Mouse (Mus musculus) heart, postnatal 0 days (tissue): ENCODE data around the gene Cfap77. TPM values are rescaled to one million over a fixed set of nuclear protein-coding genes. Genes with fewer than 3 reads are reported as not detected.

Source experiments
- ATAC-seq: fragments of 200-750 bp; cut with Nextera tagmentation; 2 replicates; pipeline ENCODE4 v1.8.0; 2017; ENCODE audit warnings: low read depth, moderate number of reproducible peaks, moderate library complexity; ENCODE audit not compliant: insufficient read depth
- DNase-seq: peaks from one replicate; pipeline ENCODE4 v3.0.0-alpha.2; 2016; ENCODE audit warnings: low spot score
- H3K27ac ChIP-seq: fragments of 300-500 bp; sonication (generic); 2 replicates; pipeline ENCODE4 v1.5.1; 2014; ENCODE audit warnings: low read depth, mild to moderate bottlenecking
- H3K27me3 ChIP-seq: fragments of 300-500 bp; sonication (generic); 2 replicates; pipeline ENCODE4 v1.6.1; 2014; ENCODE audit warnings: low read length, mixed read lengths; ENCODE audit not compliant: control insufficient read depth, insufficient read depth
- H3K36me3 ChIP-seq: fragments of 300-500 bp; sonication (generic); replicated peaks from 2 replicates; pipeline ENCODE4 v1.6.1; 2014; ENCODE audit warnings: low read length, mixed read lengths; ENCODE audit not compliant: control insufficient read depth, insufficient read depth
- H3K4me1 ChIP-seq: fragments of 300-500 bp; sonication (generic); 2 replicates; pipeline ENCODE4 v1.6.1; 2014; ENCODE audit warnings: antibody characterized with exemption; ENCODE audit not compliant: control insufficient read depth, insufficient read depth
- H3K4me2 ChIP-seq: fragments of 300-500 bp; sonication (generic); 2 replicates; pipeline ENCODE4 v1.6.1; 2014; ENCODE audit warnings: low read depth, mild to moderate bottlenecking, low read length, moderate library complexity
- H3K4me3 ChIP-seq: fragments of 300-500 bp; sonication (generic); 2 replicates; pipeline ENCODE4 v1.5.1; 2014; ENCODE audit warnings: low read depth, low read length
- H3K9ac ChIP-seq: fragments of 300-500 bp; sonication (generic); replicated peaks from 2 replicates; pipeline ENCODE4 v1.6.1; 2014; ENCODE audit warnings: low read depth, low read length, mixed read lengths
- H3K9me3 ChIP-seq: fragments of 300-500 bp; sonication (generic); replicated peaks from 2 replicates; pipeline ENCODE4 v1.6.1; 2016; ENCODE audit warnings: low read length; ENCODE audit not compliant: control insufficient read depth
- CTCF ChIP-seq: IDR thresholded peaks from 2 replicates; pipeline ENCODE4 v1.5.1; 2016; ENCODE audit warnings: antibody characterized with exemption, control low read depth, low read depth
- EP300 ChIP-seq: IDR thresholded peaks from 2 replicates; pipeline ENCODE4 v1.6.1; 2016; ENCODE audit warnings: antibody characterized with exemption, low read depth
- WGBS: fragments of 180-500 bp; shearing (Covaris S2); extraction: QIAGEN DNeasy Blood & Tissue Kit; methylation state at CpG from one replicate; pipeline ENCODE4 v1.1.7; 2014; 5-methylcytosine and 5-hydroxymethylcytosine counted together
- polyA plus RNA-seq: library from polyadenylated mRNA; unstranded; fragments of >200 nt; fragmentation: Nextera tagmentation; extraction: Ambion mirVana; gene quantifications from 2 replicates; pipeline ENCODE4 v1.2.1, GENCODE M21; 2015
- total RNA-seq: library from RNA; depleted of rRNA; stranded (reverse); fragments of >200 nt; gene quantifications from 2 replicates; pipeline ENCODE4 v1.2.3, GENCODE M21; 2014; ENCODE audit warnings: low replicate concordance

Cfap77 gene
- total and polyA plus RNA-seq, 2 experiments from 2014 or later: 0.11 TPM; not detected in 1

DNA sequence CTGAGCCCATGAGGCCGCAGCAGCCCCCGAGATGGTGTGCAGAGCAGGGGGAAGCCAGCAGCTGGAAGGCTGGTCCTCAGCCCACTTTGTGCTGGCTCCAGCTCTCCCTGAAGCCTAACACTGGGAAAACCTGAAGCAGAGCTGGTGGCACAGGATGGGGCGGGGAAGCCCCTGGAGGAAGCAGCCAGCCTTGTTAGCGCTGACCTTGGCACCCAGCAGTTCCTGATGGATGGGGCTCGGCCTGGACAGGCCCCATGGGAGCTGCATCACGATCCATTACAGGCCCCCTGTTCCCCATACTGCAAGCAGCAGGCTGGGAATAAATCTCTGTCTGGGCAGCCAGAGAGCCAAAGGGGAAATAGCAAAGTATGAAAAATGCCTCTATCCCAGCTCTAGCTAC, 80.3 kb downstream of the Cfap77 start:
- ATAC-seq (no peak), DNase-seq (no peak)
- no peak overlapping the region for H3K4me3 ChIP-seq
- no peak overlapping the region for H3K4me2 ChIP-seq
- no peak overlapping the region for H3K9ac ChIP-seq
- TF ChIP-seq EP300: no peak
- TF ChIP-seq CTCF: no peak
- H3K4me1 ChIP-seq: no peaks in the 10 kb centered on the region
- H3K9me3 ChIP-seq: no peaks in the 10 kb centered on the region
- peaks cover 36% of the 10 kb centered on the region for H3K27me3 ChIP-seq
- no peak overlapping the region for H3K27ac ChIP-seq
- 18% methylated on average over 6 of the region's 6 CpGs for WGBS
- H3K36me3 ChIP-seq: no peaks in the 10 kb centered on the region

DNA sequence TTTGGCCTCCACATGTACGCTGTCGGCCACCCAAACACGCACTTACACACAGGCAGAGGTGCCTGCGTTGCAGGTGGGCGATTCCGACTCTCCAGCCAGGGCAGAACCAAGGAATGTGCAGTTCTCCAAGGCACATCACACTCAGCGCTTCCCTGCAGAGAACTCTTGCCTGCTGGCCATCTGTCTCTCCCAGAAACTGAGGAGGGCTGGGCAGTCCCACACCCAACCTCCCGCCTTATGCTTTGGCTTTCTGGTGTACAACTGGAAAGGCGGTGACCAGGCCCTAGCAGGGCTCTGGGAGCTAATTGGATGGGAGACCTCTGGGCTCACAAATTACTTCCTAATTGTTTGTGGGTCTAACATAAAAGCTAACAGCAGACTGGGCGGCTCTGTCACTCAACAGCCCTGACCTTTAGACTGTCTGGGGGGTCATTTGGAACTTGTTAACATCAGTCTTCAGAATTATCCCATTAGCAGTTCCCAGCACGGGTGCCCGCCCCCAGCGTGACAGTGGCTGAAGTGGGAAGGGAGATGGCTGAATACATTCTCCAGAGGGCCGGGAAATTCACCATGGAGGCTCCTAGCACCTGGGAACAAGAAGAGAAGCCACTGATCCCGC, 80.9 kb downstream of the Cfap77 start:
- Histone ChIP-seq H3K27ac (no peak overlapping the region), H3K4me3 (no peak overlapping the region), H3K27me3 (peaks cover 36% of the 10 kb centered on the region), H3K9ac (no peak overlapping the region), H3K4me2 (no peak overlapping the region), H3K9me3 (no peaks in the 10 kb centered on the region), H3K4me1 (no peaks in the 10 kb centered on the region), H3K36me3 (no peaks in the 10 kb centered on the region)
- ATAC-seq (no peak), DNase-seq (no peak)
- TF ChIP-seq CTCF (no peak), EP300 (no peak)
- WGBS: 46% methylated on average over 15 of the region's 15 CpGs

DNA sequence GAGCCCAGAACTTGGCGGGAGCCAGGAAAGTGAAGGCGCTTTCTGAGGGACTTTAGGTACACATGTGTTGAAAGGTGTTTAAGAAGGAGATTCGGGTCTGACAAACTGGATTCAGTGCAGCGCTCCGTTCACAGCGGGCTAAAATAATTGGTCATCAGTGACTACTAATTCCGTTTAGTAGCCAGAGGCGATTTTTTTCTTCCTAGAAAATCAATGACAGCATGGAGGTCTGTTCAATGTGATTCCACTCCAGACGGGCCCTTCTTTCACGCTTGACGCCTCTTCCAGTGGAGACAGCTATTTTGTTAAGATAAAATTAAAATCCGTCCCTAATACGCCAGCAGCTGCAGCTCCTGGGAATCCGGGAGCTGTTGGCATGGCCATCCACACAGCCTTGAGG, 84.4 kb downstream of the Cfap77 start:
- Histone ChIP-seq H3K9me3 (no peaks in the 10 kb centered on the region), H3K36me3 (no peaks in the 10 kb centered on the region), H3K4me2 (no peak overlapping the region), H3K9ac (no peak overlapping the region), H3K27ac (no peak overlapping the region), H3K4me3 (no peak overlapping the region), H3K4me1 (no peaks in the 10 kb centered on the region), H3K27me3 (peaks cover 25% of the 10 kb centered on the region)
- DNase-seq (no peak), ATAC-seq (no peak)
- WGBS: 72% methylated on average over 14 of the region's 14 CpGs
- TF ChIP-seq EP300 (no peak), CTCF (no peak)

DNA sequence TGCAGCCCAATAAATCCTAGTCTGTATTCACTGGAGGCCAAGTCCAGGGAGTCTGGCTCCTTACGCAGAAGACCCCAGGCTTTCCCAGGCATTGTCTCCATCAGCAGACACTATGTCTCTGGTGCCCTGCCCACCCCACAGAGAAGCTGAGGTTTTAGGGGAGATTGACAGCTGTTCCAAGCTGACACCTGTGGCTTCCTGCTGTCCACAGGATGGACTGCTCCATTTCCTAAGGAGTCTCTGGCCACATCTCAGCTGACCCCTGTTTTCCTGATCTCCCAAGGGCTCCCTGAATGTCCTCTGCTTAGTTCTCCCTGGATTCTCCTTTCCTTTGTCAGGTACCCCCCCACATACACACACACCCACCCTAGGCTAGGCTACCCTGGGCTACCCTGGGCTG, 86.6 kb downstream of the Cfap77 start:
- 83% methylated on average over 1 of the region's 1 CpGs for WGBS
- no peaks in the 10 kb centered on the region for H3K4me1 ChIP-seq
- no peak overlapping the region for H3K4me3 ChIP-seq
- no peaks in the 10 kb centered on the region for H3K9me3 ChIP-seq
- TF ChIP-seq EP300 (no peak), CTCF (no peak)
- H3K4me2 ChIP-seq: no peak overlapping the region
- H3K36me3 ChIP-seq: no peaks in the 10 kb centered on the region
- H3K27ac ChIP-seq: no peak overlapping the region
- ATAC-seq (no peak), DNase-seq (no peak)
- no peak overlapping the region for H3K9ac ChIP-seq
- H3K27me3 ChIP-seq: 0 out of 2 replicates have a peak, but pooled peaks cover 4% of the 10 kb centered on the region

DNA sequence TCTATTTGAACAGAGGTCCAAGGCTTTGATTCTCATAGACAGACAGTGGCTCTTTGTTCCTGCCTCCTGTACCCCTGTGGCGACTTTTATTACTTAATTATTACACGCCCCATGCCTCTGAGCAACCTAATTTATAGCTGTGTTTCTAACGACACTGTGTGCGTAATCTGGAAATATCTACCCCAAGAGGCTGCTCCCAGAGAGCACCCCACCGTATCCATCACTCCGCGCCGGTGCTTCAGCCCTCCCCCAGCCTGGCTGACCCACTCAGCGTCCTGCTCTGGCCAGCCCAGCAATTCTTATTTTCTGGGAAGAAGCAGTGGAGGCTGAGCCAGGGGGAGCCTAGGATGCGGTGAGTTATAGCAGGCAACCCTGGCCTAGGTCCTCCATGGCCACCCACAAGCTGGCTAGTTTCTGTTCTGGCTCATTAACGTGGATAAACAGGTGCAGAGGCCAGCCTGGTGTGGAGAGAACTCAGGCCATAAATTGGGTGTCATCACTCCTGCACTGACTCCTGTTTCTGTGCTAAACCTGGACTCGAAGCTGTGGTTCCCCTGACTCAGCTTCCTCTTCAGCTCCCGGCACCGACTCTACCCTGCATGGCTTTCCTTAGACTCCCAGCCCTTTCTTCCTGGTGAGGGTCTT, 88.6 kb downstream of the Cfap77 start:
- no peaks in the 10 kb centered on the region for H3K36me3 ChIP-seq
- TF ChIP-seq EP300 (no peak), CTCF (no peak)
- no peak overlapping the region for H3K4me2 ChIP-seq
- no peak overlapping the region for H3K9ac ChIP-seq
- ATAC-seq (no peak), DNase-seq (no peak)
- no peak overlapping the region for H3K4me3 ChIP-seq
- H3K27ac ChIP-seq: no peak overlapping the region
- no peaks in the 10 kb centered on the region for H3K4me1 ChIP-seq
- no peaks in the 10 kb centered on the region for H3K27me3 ChIP-seq
- no peaks in the 10 kb centered on the region for H3K9me3 ChIP-seq
- WGBS: 60% methylated on average over 14 of the region's 14 CpGs

DNA sequence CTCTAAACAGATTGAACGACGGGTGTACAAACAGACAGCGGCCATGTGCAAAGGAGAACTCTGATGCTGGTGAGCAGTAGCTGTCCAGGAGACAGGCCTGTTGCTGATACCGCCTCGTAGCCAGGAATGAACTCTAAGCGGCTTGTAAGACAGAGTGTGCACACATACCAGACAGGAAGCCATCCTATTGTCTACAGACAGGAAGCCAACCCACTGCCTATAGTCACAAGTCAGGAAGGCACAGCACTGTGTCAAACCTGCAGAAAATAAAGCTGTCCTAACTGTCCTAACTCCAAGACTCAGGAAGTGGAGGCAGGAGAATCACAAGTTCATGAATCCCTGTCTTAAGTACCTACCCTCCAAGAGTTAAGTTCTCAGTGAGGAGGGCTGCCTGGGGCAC, 91.3 kb downstream of the Cfap77 start:
- TF ChIP-seq EP300: no peak
- TF ChIP-seq CTCF: no peak
- peak overlapping the region; percentile 65 for H3K27ac ChIP-seq
- WGBS: 52% methylated on average over 6 of the region's 6 CpGs
- no peaks in the 10 kb centered on the region for H3K9me3 ChIP-seq
- DNase-seq (peak; percentile 30), ATAC-seq (peak; percentile 73)
- H3K4me1 ChIP-seq: no peaks in the 10 kb centered on the region
- no peaks in the 10 kb centered on the region for H3K36me3 ChIP-seq
- no peak overlapping the region for H3K9ac ChIP-seq
- no peak overlapping the region for H3K4me3 ChIP-seq
- no peak overlapping the region for H3K4me2 ChIP-seq
- no peaks in the 10 kb centered on the region; the same call in 1 of the 2 replicates for H3K27me3 ChIP-seq
